Mouse (Mus musculus): ENCODE measurements around the gene Ccdc47. TPM values are rescaled to one million over a fixed set of nuclear protein-coding genes. Genes with fewer than 3 reads are reported as not detected.
"Not testable (repeated sequence)": the region's sequence is repeated elsewhere in the genome, so short reads cannot be mapped to it uniquely, and the experiment has no call there.

Ccdc47 gene
- 109 and 111 TPM in 2 replicates for polyA plus RNA-seq (2015; fragmentation: Nextera tagmentation; extraction: Ambion mirVana)

GRCm38 (mm10) chr11:106215927-106216729 is at the start of gene Ccdc47:
Ccdc47 (minus strand) TSS chr11:106216344.
- peak within 1 kb of the TSS; percentile 70 for H3K4me2 ChIP-seq
- WGBS, result 0% methylated on average over 46 of the region's 46 CpGs
- H3K9ac ChIP-seq, result peak within 1 kb of the TSS; percentile 92
- no peaks in the 10 kb centered on the region for H3K9me3 ChIP-seq
- peak within 1 kb of the TSS; percentile 96 for H3K27ac ChIP-seq
- peaks cover 14% of the 10 kb centered on the region; the same call in 1 of the 2 replicates for H3K36me3 ChIP-seq (replicated peaks)
- ATAC-seq (replicated peaks), result peak; percentile 98
- H3K4me1 ChIP-seq, result peaks cover 54% of the 10 kb centered on the region
- H3K27me3 ChIP-seq (replicated peaks), result no peaks in the 10 kb centered on the region
- H3K4me3 ChIP-seq, result peak within 1 kb of the TSS; percentile 92

- Histone ChIP-seq H3K36me3 (replicated peaks) (peaks cover 40% of the 10 kb centered on the region), H3K9ac (no peak overlapping the region), H3K27ac (no peak overlapping the region), H3K4me1 (peaks cover 25% of the 10 kb centered on the region), H3K27me3 (replicated peaks) (no peaks in the 10 kb centered on the region), H3K4me3 (no peak overlapping the region), H3K4me2 (no peak overlapping the region), H3K9me3 (no peaks in the 10 kb centered on the region)
- WGBS, result 96% methylated on average over 4 of the region's 4 CpGs
- no peak for ATAC-seq (replicated peaks)
Observed at GRCm38 (mm10) chr11:106265570-106265969, 49.4 kb upstream of the Ccdc47 start.

DNA sequence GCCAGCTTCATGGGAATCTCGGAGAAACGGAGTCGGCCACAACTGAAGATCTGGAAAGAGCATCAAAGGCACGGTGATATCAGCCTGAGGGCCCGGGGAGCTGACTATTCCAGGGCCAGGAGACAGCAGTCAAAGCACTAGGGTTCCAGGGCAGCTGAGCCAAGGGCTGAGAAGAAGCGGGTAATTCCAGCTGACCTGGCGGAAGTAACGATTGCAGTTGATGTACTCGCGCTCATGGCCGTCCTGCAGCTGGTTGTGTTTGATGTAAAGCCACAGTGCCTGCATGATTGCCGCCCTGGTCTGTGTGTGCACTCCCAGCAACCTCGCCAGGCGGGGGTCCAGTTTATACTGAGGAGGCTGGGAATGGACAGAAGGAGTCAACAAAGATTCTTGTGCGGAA is 48.8 kb upstream of the Ccdc47 start:
- H3K36me3 ChIP-seq (replicated peaks), result peaks cover 40% of the 10 kb centered on the region

GRCm38 (mm10) chr11:106263963-106264362 is 47.8 kb upstream of the Ccdc47 start:
- H3K36me3 ChIP-seq (replicated peaks), result peaks cover 40% of the 10 kb centered on the region
- WGBS, result 92% methylated on average over 9 of the region's 9 CpGs
- H3K27ac ChIP-seq, result no peak overlapping the region
- H3K27me3 ChIP-seq (replicated peaks), result no peaks in the 10 kb centered on the region
- H3K9me3 ChIP-seq, result no peaks in the 10 kb centered on the region
- no peak overlapping the region for H3K4me3 ChIP-seq
- no peak overlapping the region for H3K9ac ChIP-seq
- peaks cover 13% of the 10 kb centered on the region for H3K4me1 ChIP-seq
- ATAC-seq (replicated peaks), result no peak
- no peak overlapping the region for H3K4me2 ChIP-seq

More for the DNA sequence above, 48.8 kb upstream of the Ccdc47 start:
- H3K4me2 ChIP-seq, result no peak overlapping the region
- H3K27me3 ChIP-seq (replicated peaks), result no peaks in the 10 kb centered on the region
- H3K9me3 ChIP-seq, result no peaks in the 10 kb centered on the region
- ATAC-seq (replicated peaks), result no peak
- H3K4me3 ChIP-seq, result no peak overlapping the region
- H3K9ac ChIP-seq, result no peak overlapping the region
- no peak overlapping the region for H3K27ac ChIP-seq
- 96% methylated on average over 15 of the region's 15 CpGs for WGBS
- peaks cover 20% of the 10 kb centered on the region for H3K4me1 ChIP-seq

GRCm38 (mm10) chr11:106260826-106261450 is 44.8 kb upstream of the Ccdc47 start:
- no peak overlapping the region for H3K4me2 ChIP-seq
- peaks cover 14% of the 10 kb centered on the region for H3K4me1 ChIP-seq
- ATAC-seq (replicated peaks), result no peak
- whole genome bisulfite sequencing, result 83% methylated on average over 14 of the region's 14 CpGs
- peaks cover 38% of the 10 kb centered on the region for H3K36me3 ChIP-seq (replicated peaks)
- no peaks in the 10 kb centered on the region for H3K9me3 ChIP-seq
- no peak overlapping the region for H3K9ac ChIP-seq
- no peaks in the 10 kb centered on the region for H3K27me3 ChIP-seq (replicated peaks)
- H3K27ac ChIP-seq, result no peak overlapping the region
- no peak overlapping the region for H3K4me3 ChIP-seq

DNA sequence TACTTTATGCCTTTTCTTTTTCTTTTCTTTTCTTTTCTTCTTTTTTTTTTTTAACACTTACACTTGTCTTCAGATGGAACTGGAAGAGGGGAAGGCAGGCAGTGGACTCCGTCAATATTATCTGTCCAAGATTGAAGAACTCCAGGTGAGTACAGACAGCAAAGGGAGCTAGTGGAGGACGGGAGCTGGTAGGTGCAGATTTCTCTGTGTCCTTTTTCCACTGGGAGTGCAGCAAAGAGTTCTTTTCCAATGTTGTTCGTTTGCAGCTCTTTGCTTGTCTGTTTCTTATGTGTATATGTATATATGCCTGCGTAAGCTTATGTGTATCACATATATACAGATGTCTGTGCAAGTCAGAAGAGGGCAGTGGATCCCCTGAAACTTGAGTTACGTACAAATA is 40.6 kb upstream of the Ccdc47 start:
- Histone ChIP-seq H3K4me2 (peak overlapping the region; percentile 89), H3K9ac (peak overlapping the region; percentile 71), H3K4me1 (peaks cover 23% of the 10 kb centered on the region), H3K27ac (no peak overlapping the region), H3K27me3 (replicated peaks) (no peaks in the 10 kb centered on the region), H3K36me3 (replicated peaks) (peaks cover 20% of the 10 kb centered on the region; the same call in 1 of the 2 replicates), H3K9me3 (no peaks in the 10 kb centered on the region), H3K4me3 (peak overlapping the region; percentile 70)
- WGBS, result 77% methylated on average over 5 of the region's 5 CpGs
- no peak for ATAC-seq (replicated peaks)

GRCm38 (mm10) chr11:106255685-106256451 is 39.7 kb upstream of the Ccdc47 start, which contains the start of the genes Ftsj3 and Psmc5:
Ftsj3 (minus strand) TSS chr11:106256079.
Psmc5 (plus strand) TSS chr11:106256154.
- peak within 1 kb of the TSS; percentile 89 for H3K4me2 ChIP-seq
- peaks cover 23% of the 10 kb centered on the region for H3K4me1 ChIP-seq
- H3K4me3 ChIP-seq, result peak within 1 kb of the TSS; percentile 70
- no peaks in the 10 kb centered on the region for H3K27me3 ChIP-seq (replicated peaks)
- H3K9ac ChIP-seq, result peak within 1 kb of the TSS; percentile 71
- no peaks in the 10 kb centered on the region for H3K9me3 ChIP-seq
- peaks cover 25% of the 10 kb centered on the region for H3K36me3 ChIP-seq (replicated peaks)
- 0% methylated on average over 42 of the region's 42 CpGs for WGBS
- H3K27ac ChIP-seq, result peak within 1 kb of the TSS; percentile 84
- ATAC-seq (replicated peaks), result peak; percentile 94

DNA sequence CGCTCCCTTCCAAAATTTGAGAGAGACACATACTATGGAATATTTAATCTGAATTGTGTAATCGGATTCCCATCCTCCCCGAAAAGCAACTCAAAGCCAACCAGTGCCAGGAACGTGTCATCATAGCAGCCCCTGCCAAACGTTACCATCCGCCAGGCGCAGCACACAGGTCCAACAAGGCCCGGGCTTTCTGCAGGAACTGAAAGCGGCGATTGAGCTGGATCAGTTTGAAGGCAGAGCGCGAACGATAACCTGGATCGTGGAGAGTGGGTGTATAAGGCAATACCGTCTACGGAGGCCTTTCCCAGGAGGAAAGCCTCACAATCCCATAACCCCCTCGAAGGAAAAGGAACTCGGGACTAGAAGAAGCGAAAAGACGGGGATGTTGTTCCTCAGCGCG is 39.0 kb upstream of the Ccdc47 start:
- Histone ChIP-seq H3K9me3 (no peaks in the 10 kb centered on the region), H3K4me1 (peaks cover 23% of the 10 kb centered on the region), H3K27ac (0 out of 2 replicates have a peak overlapping the region, but pooled peaks have one; percentile 2), H3K27me3 (replicated peaks) (no peaks in the 10 kb centered on the region), H3K4me3 (peak overlapping the region; percentile 70), H3K4me2 (peak overlapping the region; percentile 89), H3K9ac (peak overlapping the region; percentile 42), H3K36me3 (replicated peaks) (peaks cover 32% of the 10 kb centered on the region)
- no peak; the same call in 1 of the 2 replicates for ATAC-seq (replicated peaks)
- 4% methylated on average over 22 of the region's 22 CpGs for WGBS

- 25% methylated on average over 2 of the region's 2 CpGs for WGBS
- Histone ChIP-seq H3K9me3 (no peaks in the 10 kb centered on the region), H3K27ac (no peak overlapping the region), H3K27me3 (replicated peaks) (no peaks in the 10 kb centered on the region), H3K4me2 (peak overlapping the region; percentile 89), H3K9ac (peak overlapping the region; percentile 42; the same call in 1 of the 2 replicates), H3K36me3 (replicated peaks) (peaks cover 36% of the 10 kb centered on the region), H3K4me1 (peaks cover 23% of the 10 kb centered on the region), H3K4me3 (peak overlapping the region; percentile 70)
- ATAC-seq (replicated peaks), result no peak
Observed at GRCm38 (mm10) chr11:106254767-106255166, 38.6 kb upstream of the Ccdc47 start.

DNA sequence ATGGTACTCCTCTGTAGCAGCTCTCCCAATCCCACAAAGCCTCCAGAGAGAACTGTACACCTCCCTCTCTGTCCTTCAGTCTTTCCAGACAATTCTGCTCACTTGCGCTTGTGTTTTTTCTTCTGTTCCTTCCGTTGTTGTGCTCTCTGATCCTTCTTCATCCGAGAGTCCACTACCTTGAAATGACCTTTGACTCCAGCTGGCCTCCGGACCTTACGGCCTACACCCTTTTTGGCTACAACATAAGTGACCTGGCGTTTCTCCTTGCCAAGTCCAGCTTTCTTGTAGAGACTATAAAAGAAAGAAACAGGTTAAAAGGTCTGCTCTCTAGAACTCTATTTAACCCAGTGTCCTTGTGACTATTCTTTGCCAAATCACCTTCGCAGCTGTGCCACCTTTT is 33.2 kb upstream of the Ccdc47 start:
- Histone ChIP-seq H3K4me1 (no peaks in the 10 kb centered on the region), H3K9me3 (no peaks in the 10 kb centered on the region; the same call in 1 of the 2 replicates), H3K4me3 (no peak overlapping the region), H3K36me3 (replicated peaks) (peaks cover 80% of the 10 kb centered on the region), H3K27me3 (replicated peaks) (no peaks in the 10 kb centered on the region), H3K27ac (no peak overlapping the region), H3K4me2 (no peak overlapping the region), H3K9ac (no peak overlapping the region)
- no peak for ATAC-seq (replicated peaks)
- whole genome bisulfite sequencing, result 90% methylated on average over 7 of the region's 7 CpGs

DNA sequence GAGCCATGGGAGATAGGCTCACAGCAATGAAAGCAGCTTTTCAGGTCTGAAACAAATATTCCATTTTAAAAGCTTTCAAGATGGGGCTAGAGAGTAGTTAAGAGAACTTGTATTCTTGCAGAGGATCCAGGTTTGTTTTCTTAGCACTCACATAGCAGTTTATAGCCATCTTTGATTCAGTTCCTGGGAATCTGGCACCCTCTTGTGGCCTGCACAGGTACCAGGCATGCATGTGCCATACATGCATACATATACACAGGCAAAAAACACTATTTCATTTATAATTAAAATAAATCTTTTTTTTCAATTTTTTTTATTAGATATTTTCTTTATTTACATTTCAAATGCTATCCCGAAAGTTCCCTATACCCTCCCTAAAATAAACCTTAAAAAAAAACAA is 30.7 kb upstream of the Ccdc47 start:
- ATAC-seq (replicated peaks), result no peak
- H3K36me3 ChIP-seq (replicated peaks), result peaks cover 88% of the 10 kb centered on the region
- no peak overlapping the region for H3K9ac ChIP-seq
- H3K4me3 ChIP-seq, result no peak overlapping the region
- no peaks in the 10 kb centered on the region; the same call in 1 of the 2 replicates for H3K9me3 ChIP-seq
- H3K4me2 ChIP-seq, result no peak overlapping the region
- no peaks in the 10 kb centered on the region for H3K27me3 ChIP-seq (replicated peaks)
- 93% methylated on average over 1 of the region's 1 CpGs for WGBS
- H3K4me1 ChIP-seq, result no peaks in the 10 kb centered on the region
- H3K27ac ChIP-seq, result no peak overlapping the region

DNA sequence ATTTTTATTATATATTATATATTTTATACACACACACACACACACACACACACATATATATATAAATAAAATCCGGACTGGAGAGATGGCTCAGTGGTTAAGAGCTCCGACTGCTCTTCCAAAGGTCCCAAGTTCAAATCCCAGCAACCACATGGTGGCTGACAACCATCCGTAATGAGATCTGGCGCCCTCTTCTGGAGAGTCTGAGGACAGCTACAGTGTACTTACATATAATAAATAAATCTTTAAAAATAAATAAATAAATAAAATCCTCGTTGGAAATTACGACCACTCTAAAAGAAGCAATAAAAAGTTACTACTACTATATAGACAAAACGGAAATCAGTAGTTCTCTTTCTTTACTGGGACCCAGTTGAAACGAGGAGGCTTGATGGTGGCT is 17.8 kb upstream of the Ccdc47 start:
- H3K9me3 ChIP-seq; H3K9ac ChIP-seq; H3K27me3 ChIP-seq (replicated peaks); H3K4me3 ChIP-seq; H3K4me2 ChIP-seq; ATAC-seq (replicated peaks); H3K27ac ChIP-seq; H3K4me1 ChIP-seq: not testable (repeated sequence)
- 85% methylated on average over 8 of the region's 8 CpGs for whole genome bisulfite sequencing
- H3K36me3 ChIP-seq (replicated peaks), result peaks cover 54% of the 10 kb centered on the region
